Mouse (Mus musculus) spleen, adult 2 months (tissue): ENCODE measurements around the gene Carmil1. TPM values are rescaled to one million over a fixed set of nuclear protein-coding genes. Genes with fewer than 3 reads are reported as not detected.

Experiments used
- DNase-seq, 2 experiments: peaks; one replicate each; pipeline versions ENCODE4 v3.0.0 to v3.0.0-alpha.2; 2012 to 2021; ENCODE audit warnings: low spot score in 2 of 2, low read depth in 1 of 2
- H3K27ac ChIP-seq: fragments of 200-500 bp; 2 replicates; pipeline ENCODE4 v1.5.1; 2012; ENCODE audit warnings: low read length, inconsistent platforms; ENCODE audit not compliant: insufficient read depth
- H3K27me3 ChIP-seq: fragments of 200-500 bp; 2 replicates; pipeline ENCODE4 v1.6.1; 2012; ENCODE audit warnings: mild to moderate bottlenecking, moderate library complexity, low read length, inconsistent platforms; ENCODE audit not compliant: control insufficient read depth, insufficient read depth
- H3K36me3 ChIP-seq: fragments of 200-500 bp; 2 replicates; pipeline ENCODE4 v1.6.1; 2012; ENCODE audit warnings: mild to moderate bottlenecking, low read length, inconsistent platforms; ENCODE audit not compliant: control insufficient read depth, insufficient read depth
- H3K4me1 ChIP-seq: fragments of 200-500 bp; 2 replicates; pipeline ENCODE4 v1.6.1; 2011; ENCODE audit warnings: inconsistent platforms; ENCODE audit not compliant: control insufficient read depth, insufficient read depth, insufficient read length
- H3K4me3 ChIP-seq: fragments of 200-500 bp; 2 replicates; pipeline ENCODE4 v1.5.1; 2011; ENCODE audit warnings: mild to moderate bottlenecking, inconsistent platforms; ENCODE audit not compliant: insufficient read depth, insufficient read length; ENCODE audit errors: extremely low read depth
- CTCF ChIP-seq: fragments of 200-500 bp; IDR thresholded peaks from 2 replicates; pipeline ENCODE4 v1.5.1; 2011; ENCODE audit warnings: mild to moderate bottlenecking, inconsistent platforms; ENCODE audit not compliant: insufficient read depth, insufficient read length, insufficient replicate concordance; ENCODE audit errors: extremely low read depth
- POLR2A ChIP-seq: fragments of 200-500 bp; IDR thresholded peaks from 2 replicates; pipeline ENCODE4 v1.6.1; 2011; ENCODE audit warnings: low read depth, low read length, inconsistent platforms
- WGBS: fragments of 180-500 bp; shearing (Covaris S2); methylation state at CpG from one replicate; pipeline ENCODE4 v1.1.7; 2018; 5-methylcytosine and 5-hydroxymethylcytosine counted together
- polyA plus RNA-seq: library from polyadenylated mRNA; depleted of rRNA; stranded (reverse); fragments of >200 nt; gene quantifications from 2 replicates; pipeline ENCODE4 v1.2.3, GENCODE M21; 2012

The Carmil1 gene
- polyA plus RNA-seq, 1 experiment = 4.3 TPM

GRCm38 (mm10) chr13:24238456-24239120, 42.0 kb downstream of the Carmil1 start:
- 58% methylated on average over 3 of the region's 3 CpGs for WGBS
- TF ChIP-seq CTCF (no peak), POLR2A (no peak)
- no peak for DNase-seq

GRCm38 (mm10) chr13:24236736-24237135, 43.9 kb downstream of the Carmil1 start:
- H3K36me3 ChIP-seq = no peaks in the 10 kb centered on the region
- TF ChIP-seq POLR2A (no peak), CTCF (no peak)
- peaks cover 11% of the 10 kb centered on the region; the same call in 1 of the 2 replicates for H3K4me1 ChIP-seq
- no peak overlapping the region for H3K4me3 ChIP-seq
- 88% methylated on average over 4 of the region's 4 CpGs for WGBS
- H3K27me3 ChIP-seq = no peaks in the 10 kb centered on the region
- H3K27ac ChIP-seq = no peak overlapping the region
- DNase-seq = no peak

More at GRCm38 (mm10) chr13:24238456-24239120, 42.0 kb downstream of the Carmil1 start:
- Histone ChIP-seq H3K27me3 (no peaks in the 10 kb centered on the region), H3K4me3 (no peak overlapping the region), H3K27ac (no peak overlapping the region), H3K36me3 (no peaks in the 10 kb centered on the region), H3K4me1 (no peaks in the 10 kb centered on the region)

DNA sequence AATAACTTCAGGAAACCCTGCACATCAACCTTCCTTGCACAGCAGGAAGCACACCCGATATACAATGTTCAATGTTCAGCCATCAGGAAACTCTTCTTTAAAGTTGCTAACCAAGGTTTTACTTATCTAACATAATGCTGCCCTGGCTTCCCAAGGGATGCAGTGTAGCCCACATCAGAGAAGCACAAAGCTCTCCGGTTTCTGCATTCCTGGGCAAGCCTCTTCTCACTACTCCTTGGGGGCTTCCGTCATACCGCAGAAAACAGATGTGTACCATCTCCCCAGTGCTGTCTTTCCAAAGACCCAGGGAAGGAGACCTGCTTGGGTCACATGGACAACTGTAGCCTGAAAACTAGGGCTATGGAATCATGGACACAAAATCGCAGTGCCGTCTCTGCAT, 47.8 kb downstream of the Carmil1 start:
- no peak overlapping the region for H3K27ac ChIP-seq
- no peaks in the 10 kb centered on the region for H3K36me3 ChIP-seq
- no peak for DNase-seq
- H3K4me3 ChIP-seq = no peak overlapping the region
- peaks cover 14% of the 10 kb centered on the region; the same call in 1 of the 2 replicates for H3K4me1 ChIP-seq
- TF ChIP-seq POLR2A = no peak
- no peak for TF ChIP-seq CTCF
- no peaks in the 10 kb centered on the region for H3K27me3 ChIP-seq
- WGBS = 37% methylated on average over 6 of the region's 6 CpGs

- Histone ChIP-seq H3K4me3 (no peak overlapping the region), H3K4me1 (peaks cover 14% of the 10 kb centered on the region; the same call in 1 of the 2 replicates), H3K27ac (no peak overlapping the region), H3K36me3 (no peaks in the 10 kb centered on the region), H3K27me3 (no peaks in the 10 kb centered on the region)
- TF ChIP-seq POLR2A (no peak), CTCF (no peak)
- 88% methylated on average over 10 of the region's 10 CpGs for WGBS
- no peak for DNase-seq
Measured at GRCm38 (mm10) chr13:24231746-24232483, 48.7 kb downstream of the Carmil1 start.

- Histone ChIP-seq H3K4me3 (no peak overlapping the region), H3K36me3 (no peaks in the 10 kb centered on the region), H3K4me1 (peaks cover 14% of the 10 kb centered on the region; the same call in 1 of the 2 replicates), H3K27me3 (no peaks in the 10 kb centered on the region), H3K27ac (peak overlapping the region; percentile 88)
- TF ChIP-seq POLR2A = no peak
- no peak for TF ChIP-seq CTCF
- 38% methylated on average over 2 of the region's 2 CpGs for WGBS
- DNase-seq = peak; percentile 53 to 57
Measured at GRCm38 (mm10) chr13:24231146-24231545, 49.4 kb downstream of the Carmil1 start.

DNA sequence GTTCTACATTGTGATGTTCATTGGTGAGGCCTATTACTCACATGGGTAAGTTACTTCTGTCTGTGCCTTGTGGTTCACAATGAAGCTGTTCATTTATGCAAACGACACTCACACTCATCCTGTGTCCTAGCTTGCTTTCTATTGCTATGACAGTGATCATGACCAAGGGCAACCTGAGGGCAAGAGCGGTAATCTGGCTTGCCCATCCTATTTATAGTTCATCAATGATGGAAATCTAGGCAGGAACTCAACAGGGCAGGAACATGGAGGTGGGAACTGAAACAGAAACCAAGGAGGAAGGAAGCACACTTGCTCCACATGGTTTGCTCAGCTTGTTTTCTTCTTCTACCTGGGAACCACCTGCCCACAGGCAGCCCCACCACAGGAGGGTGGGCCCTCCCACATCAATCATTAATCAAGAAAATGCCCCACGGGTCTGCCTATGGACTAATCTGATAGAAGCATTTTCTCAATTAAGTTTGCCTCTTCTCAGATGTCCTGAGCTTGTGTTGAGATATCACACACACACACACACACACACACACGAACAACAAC, 50.0 kb downstream of the Carmil1 start:
- 27% methylated on average over 4 of the region's 4 CpGs for WGBS
- peak overlapping the region; percentile 88 for H3K27ac ChIP-seq
- DNase-seq = peak; percentile 52 to 65
- no peak overlapping the region for H3K4me3 ChIP-seq
- H3K27me3 ChIP-seq = no peaks in the 10 kb centered on the region
- no peaks in the 10 kb centered on the region for H3K36me3 ChIP-seq
- TF ChIP-seq CTCF = no peak
- TF ChIP-seq POLR2A = no peak
- peaks cover 14% of the 10 kb centered on the region; the same call in 1 of the 2 replicates for H3K4me1 ChIP-seq
